Mouse (Mus musculus) testis, adult 2 months (tissue): ENCODE measurements around the gene Arhgap15. TPM values are rescaled to one million over a fixed set of nuclear protein-coding genes. Genes with fewer than 3 reads are reported as not detected.

Experiments
- H3K27ac ChIP-seq: fragments of 200-500 bp; 2 replicates; pipeline ENCODE4 v1.5.1; 2012; ENCODE audit warnings: low read depth, low read length; ENCODE audit not compliant: control insufficient read depth, insufficient read depth
- H3K27me3 ChIP-seq: fragments of 200-500 bp; 2 replicates; pipeline ENCODE4 v1.6.1; 2012; ENCODE audit warnings: mild to moderate bottlenecking, low read length, moderate library complexity; ENCODE audit not compliant: control insufficient read depth, insufficient read depth
- H3K36me3 ChIP-seq: fragments of 200-500 bp; 2 replicates; pipeline ENCODE4 v1.6.1; 2012; ENCODE audit warnings: mild to moderate bottlenecking, low read length; ENCODE audit not compliant: control insufficient read depth, insufficient read depth
- H3K4me1 ChIP-seq: fragments of 200-500 bp; 2 replicates; pipeline ENCODE4 v1.6.1; 2012; ENCODE audit warnings: low read length; ENCODE audit not compliant: control insufficient read depth, insufficient read depth
- H3K4me3 ChIP-seq: fragments of 200-500 bp; 2 replicates; pipeline ENCODE4 v1.5.1; 2012; ENCODE audit warnings: low read depth, mild to moderate bottlenecking, low read length, moderate library complexity, mixed read lengths; ENCODE audit not compliant: control insufficient read depth
- CTCF ChIP-seq: fragments of 200-500 bp; IDR thresholded peaks from 2 replicates; pipeline ENCODE4 v1.5.1; 2012; ENCODE audit warnings: low read depth, mild to moderate bottlenecking, inconsistent platforms, low read length, moderate library complexity; ENCODE audit not compliant: control insufficient read depth, insufficient read depth, insufficient replicate concordance
- POLR2A ChIP-seq: fragments of 200-500 bp; IDR thresholded peaks from 2 replicates; pipeline ENCODE4 v1.6.1; 2012; ENCODE audit warnings: low read depth, mild to moderate bottlenecking, inconsistent platforms, low read length, moderate library complexity; ENCODE audit not compliant: control insufficient read depth
- polyA plus RNA-seq: library from polyadenylated mRNA; depleted of rRNA; stranded (reverse); fragments of >200 nt; gene quantifications from 2 replicates; pipeline ENCODE4 v1.2.3, GENCODE M21; 2012

The Arhgap15 gene
- polyA plus RNA-seq, 1 experiment: 0.43 TPM

DNA sequence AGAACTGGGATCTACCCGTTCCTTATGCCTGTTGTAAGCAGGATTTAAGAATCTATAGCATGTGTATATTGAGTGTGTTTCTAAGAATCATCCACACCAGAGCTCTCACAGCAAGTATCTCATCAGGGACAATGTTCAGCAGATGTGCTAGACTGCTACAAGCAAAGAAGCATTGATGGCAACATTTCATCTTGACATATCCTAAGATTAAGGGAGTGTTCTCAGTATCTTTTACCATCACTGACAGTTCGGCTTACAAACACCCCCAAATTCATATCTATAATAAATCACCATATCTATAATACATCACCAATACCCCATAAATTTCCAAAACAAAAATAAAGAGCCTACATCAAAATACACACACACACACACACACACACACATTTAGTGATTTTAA is 374.6 kb downstream of the Arhgap15 start:
- Histone ChIP-seq H3K4me1 (no peaks in the 10 kb centered on the region), H3K36me3 (no peaks in the 10 kb centered on the region), H3K27ac (no peak overlapping the region), H3K27me3 (no peaks in the 10 kb centered on the region), H3K4me3 (no peak overlapping the region)
- no peak for TF ChIP-seq POLR2A

- H3K4me1 ChIP-seq: no peaks in the 10 kb centered on the region
- H3K36me3 ChIP-seq: no peaks in the 10 kb centered on the region
- no peaks in the 10 kb centered on the region for H3K27me3 ChIP-seq
- TF ChIP-seq POLR2A (no peak), CTCF (no peak)
- H3K27ac ChIP-seq: no peak overlapping the region
- H3K4me3 ChIP-seq: no peak overlapping the region
These were observed 375.5 kb downstream of the Arhgap15 start for GRCm38 (mm10) chr2:44124093-44124492.

GRCm38 (mm10) chr2:44124683-44125082 is 376.1 kb downstream of the Arhgap15 start:
- TF ChIP-seq CTCF (no peak), POLR2A (no peak)
- Histone ChIP-seq H3K4me3 (no peak overlapping the region), H3K27me3 (no peaks in the 10 kb centered on the region), H3K36me3 (no peaks in the 10 kb centered on the region), H3K4me1 (no peaks in the 10 kb centered on the region), H3K27ac (no peak overlapping the region)

DNA sequence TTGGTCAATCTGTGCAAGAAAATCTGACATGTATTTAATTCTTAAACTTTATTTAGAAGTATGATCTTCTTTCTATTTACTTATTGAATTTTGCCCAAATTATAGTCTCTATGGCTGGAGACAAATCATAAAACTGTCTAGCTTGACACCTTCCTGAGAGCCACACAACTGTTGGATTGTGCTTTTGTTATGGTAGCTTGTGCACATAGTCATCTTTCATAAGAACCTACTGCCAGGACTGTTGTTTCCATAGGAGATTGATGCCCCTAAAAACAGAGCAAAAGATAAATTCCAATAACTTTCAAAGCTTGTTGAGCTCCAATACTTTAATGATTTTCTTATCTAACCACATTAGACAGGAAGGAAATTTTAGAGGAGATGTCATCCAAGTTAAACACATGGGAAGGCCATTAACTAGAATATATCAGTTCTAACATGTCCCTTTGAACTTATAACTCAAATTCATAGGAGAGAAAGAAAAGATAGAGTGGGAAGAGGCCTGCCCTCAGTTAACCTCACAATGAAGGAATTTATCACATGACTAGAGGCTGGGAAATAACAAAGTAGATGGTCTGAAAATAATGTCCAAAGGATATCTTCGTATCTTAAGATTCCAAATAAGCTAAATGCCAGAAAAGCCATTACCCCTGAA is 377.5 kb downstream of the Arhgap15 start:
- Histone ChIP-seq H3K4me1 (no peaks in the 10 kb centered on the region), H3K27ac (no peak overlapping the region), H3K27me3 (no peaks in the 10 kb centered on the region), H3K36me3 (no peaks in the 10 kb centered on the region), H3K4me3 (no peak overlapping the region)
- TF ChIP-seq POLR2A (no peak), CTCF (no peak)

GRCm38 (mm10) chr2:44129533-44129932 is 380.9 kb downstream of the Arhgap15 start:
- no peak for TF ChIP-seq POLR2A
- no peak for TF ChIP-seq CTCF

GRCm38 (mm10) chr2:44131271-44131670 is 382.6 kb downstream of the Arhgap15 start:
- Histone ChIP-seq H3K36me3 (no peaks in the 10 kb centered on the region), H3K27me3 (no peaks in the 10 kb centered on the region), H3K27ac (no peak overlapping the region), H3K4me1 (no peaks in the 10 kb centered on the region), H3K4me3 (no peak overlapping the region)
- TF ChIP-seq CTCF (no peak), POLR2A (no peak)

More at GRCm38 (mm10) chr2:44129533-44129932, 380.9 kb downstream of the Arhgap15 start:
- no peak overlapping the region for H3K27ac ChIP-seq
- H3K4me1 ChIP-seq: no peaks in the 10 kb centered on the region
- H3K36me3 ChIP-seq: no peaks in the 10 kb centered on the region
- H3K27me3 ChIP-seq: no peaks in the 10 kb centered on the region
- no peak overlapping the region for H3K4me3 ChIP-seq

DNA sequence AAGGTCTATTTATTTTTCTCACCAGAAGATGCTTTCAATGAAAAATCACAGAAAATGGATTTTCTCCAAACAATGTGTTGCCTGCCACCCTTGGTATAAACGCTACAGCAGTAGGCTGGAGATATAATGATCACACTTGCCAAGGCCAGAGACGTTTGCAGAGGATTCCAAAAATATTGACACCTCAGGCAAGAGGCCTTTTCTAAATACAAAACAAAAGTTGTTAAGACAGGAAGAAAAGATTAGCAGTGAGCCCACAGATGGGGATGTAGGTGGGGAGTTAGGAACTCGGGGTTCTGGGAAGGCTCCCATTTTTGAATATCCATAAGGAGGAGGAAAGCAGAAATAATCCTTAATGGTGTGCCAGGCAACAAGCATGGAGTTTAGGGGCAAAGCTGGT is 386.2 kb downstream of the Arhgap15 start:
- H3K4me1 ChIP-seq: no peaks in the 10 kb centered on the region
- H3K36me3 ChIP-seq: no peaks in the 10 kb centered on the region
- H3K4me3 ChIP-seq: no peak overlapping the region
- no peak overlapping the region for H3K27ac ChIP-seq
- no peak for TF ChIP-seq CTCF
- no peak for TF ChIP-seq POLR2A
- H3K27me3 ChIP-seq: no peaks in the 10 kb centered on the region

GRCm38 (mm10) chr2:44140455-44140854 is 391.8 kb downstream of the Arhgap15 start:
- Histone ChIP-seq H3K36me3 (no peaks in the 10 kb centered on the region), H3K27ac (no peak overlapping the region), H3K4me3 (no peak overlapping the region), H3K4me1 (no peaks in the 10 kb centered on the region), H3K27me3 (no peaks in the 10 kb centered on the region)
- TF ChIP-seq CTCF (no peak), POLR2A (no peak)
